Mouse (Mus musculus) kidney, postnatal 10 days (tissue): Measurements from ENCODE around the gene 1110012L19Rik.
"Not testable (repeated sequence)": the region's sequence is repeated elsewhere in the genome, so short reads cannot be mapped to it uniquely, and the experiment has no call there.

Source experiments
- DNase-seq: peaks from one replicate; pipeline ENCODE4 v3.0.0; 2021; ENCODE audit warnings: mixed read lengths

The 1110012L19Rik gene

DNA sequence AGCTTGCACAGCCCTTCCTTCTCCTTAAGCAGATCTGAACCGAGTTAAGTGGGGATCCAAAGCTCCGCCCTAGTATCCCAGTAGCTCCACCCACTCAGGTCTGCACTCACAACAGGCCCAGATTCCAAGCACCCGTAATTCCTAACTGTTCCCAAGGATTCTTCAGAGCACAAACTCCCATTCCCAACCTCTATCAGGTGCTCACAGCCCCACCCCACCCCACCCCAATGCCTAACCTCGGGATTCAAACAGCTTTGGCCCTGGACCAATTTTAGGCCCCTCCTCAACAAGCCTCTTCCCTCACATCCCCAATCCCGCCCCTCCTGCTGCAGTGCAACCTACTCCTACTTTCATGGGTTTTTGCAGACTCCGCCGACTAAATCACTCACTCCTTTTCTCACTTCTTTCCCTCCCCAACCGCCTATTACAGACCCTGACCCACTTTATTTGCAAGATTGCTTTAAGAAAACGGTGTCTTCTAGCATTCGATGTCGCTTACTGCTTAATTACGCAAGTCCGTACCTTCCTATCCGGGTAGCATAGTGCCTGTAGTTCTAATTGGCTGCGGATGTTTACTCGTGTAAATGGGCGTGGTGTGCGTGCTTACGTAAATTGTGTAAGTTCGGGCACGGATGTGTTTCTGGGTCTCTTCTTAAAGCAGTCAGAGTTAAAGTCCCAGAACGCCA lies at the start of gene 1110012L19Rik:
1110012L19Rik (plus strand) TSS at position 602 of the 686 bp plus-strand sequence.
- peak; percentile 81 for DNase-seq

DNA sequence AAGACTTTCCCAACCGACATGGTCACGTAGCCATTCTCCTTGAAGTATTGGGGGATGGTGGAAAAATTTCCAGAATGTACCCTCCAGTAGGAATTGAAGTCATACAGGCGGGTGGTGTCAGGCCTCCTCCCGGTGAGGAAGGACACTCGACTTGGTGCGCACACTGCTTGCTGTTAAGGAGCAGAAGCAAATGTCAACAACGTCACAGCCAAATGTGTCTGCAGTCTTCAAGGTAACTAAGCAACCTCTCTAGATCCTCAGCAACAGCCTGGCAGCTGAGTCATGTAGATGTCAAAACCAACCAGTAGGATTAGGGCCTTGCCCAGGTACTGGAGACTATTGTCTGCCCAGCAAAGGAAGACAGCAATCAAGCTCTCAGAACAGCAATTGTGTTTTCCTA lies 22.7 kb upstream of the 1110012L19Rik start:
- no peak for DNase-seq

DNA sequence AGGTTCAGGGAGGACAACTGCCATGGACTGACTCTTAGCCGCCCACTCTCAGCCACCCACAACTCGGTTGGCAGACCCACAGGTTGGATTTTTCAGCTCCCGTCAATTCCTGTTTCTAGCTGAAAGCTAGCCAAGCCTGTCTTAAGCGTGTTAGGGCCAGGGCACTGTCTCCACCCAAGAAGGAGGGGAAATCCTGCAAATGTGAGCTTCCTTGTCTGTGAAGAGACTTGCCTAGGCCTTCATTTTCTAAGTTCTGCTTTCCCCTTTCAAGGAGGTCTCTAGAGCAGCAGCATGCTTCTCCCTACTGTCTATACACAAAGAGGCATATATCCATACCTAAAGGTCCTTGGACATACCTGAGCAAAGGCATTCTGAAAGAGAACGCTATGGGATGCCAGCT lies 22.2 kb upstream of the 1110012L19Rik start:
- DNase-seq = no peak

DNA sequence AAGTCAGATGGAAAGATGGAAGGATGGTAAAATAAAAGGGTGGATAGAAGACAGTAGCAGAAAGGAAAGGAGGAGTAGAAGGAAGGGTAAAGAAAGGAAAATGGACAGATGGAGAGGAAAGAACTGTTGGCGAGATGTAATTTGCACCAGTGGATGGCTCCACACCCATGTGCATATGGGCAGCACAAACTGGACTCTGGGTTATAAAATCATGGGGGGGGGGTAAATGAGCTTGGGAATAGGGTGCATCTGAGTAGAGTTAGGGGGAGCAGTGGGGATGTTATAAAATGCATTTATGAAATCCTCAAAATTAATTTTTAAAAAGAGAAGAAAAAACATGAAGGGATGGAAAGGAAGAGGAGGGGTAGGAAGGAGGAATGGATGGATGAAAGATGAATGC lies 21.5 kb upstream of the 1110012L19Rik start:
- no peak for DNase-seq

DNA sequence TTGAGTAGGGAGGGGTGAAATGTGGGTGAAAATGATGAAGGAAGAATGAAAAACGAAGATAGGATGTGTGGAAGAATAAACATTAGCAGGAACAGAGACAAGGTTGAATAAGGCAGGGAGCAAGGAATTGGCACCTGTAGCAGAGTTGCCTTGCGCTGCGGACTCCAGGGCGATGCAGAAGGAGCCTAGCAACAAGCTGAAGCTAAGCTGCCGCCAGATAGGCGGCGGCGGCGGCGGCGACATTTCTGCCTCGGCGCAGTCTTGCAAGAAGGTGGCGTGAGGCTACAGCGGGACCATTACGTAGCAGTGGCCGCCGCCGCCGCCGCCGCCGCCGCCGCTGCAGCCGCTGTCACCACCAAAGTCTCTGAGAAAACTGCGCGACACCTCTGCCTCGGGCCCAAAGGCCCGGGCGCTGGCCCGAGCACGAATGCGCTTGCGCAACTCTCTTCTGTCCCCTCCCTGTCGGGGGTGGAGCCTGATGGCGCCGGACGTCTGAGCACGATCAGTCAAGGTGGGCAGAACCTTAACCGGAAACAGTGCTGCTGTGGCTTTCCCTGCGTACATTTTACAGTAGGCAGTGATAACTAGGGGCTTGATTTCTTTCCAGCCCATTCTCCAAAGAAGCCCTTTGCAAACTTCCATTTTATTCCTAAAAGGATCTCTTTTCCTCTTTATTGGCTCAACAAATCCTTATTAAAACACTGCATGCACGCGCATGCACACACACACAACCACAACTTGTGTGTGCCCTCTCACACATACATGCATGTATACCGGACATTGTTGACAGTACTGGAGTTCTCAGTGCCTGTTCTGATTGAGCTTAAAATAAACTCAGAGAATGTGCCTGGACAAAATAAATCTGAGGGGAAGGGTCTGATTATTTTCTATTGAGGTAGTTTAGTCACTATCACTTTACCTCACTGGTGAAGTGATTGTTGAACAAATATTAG lies 20.7 kb upstream of the 1110012L19Rik start, which contains the start of gene Ids:
Ids (minus strand) TSS at position 424 of the 953 bp plus-strand sequence.
- peak; percentile 89 for DNase-seq

DNA sequence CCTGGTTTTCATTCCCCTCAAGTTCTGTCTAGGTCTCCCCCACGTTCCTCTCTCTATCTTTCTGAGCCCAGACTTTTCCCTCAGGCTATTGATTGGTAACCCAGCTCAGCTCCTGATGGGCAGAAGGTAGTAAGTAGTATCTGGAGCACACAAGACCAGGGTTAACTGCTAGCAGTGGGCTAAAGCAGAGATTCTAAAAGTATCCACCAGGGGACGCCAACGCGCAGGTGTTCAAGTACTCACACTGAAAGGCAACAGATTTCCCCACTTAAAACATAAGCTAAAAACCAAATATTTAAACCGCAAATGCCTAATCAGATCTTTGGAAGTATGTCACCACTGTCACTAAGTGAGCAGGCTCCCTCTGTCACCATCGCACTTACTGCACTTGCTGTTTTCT lies 15.9 kb upstream of the 1110012L19Rik start:
- DNase-seq = not testable (repeated sequence)

DNA sequence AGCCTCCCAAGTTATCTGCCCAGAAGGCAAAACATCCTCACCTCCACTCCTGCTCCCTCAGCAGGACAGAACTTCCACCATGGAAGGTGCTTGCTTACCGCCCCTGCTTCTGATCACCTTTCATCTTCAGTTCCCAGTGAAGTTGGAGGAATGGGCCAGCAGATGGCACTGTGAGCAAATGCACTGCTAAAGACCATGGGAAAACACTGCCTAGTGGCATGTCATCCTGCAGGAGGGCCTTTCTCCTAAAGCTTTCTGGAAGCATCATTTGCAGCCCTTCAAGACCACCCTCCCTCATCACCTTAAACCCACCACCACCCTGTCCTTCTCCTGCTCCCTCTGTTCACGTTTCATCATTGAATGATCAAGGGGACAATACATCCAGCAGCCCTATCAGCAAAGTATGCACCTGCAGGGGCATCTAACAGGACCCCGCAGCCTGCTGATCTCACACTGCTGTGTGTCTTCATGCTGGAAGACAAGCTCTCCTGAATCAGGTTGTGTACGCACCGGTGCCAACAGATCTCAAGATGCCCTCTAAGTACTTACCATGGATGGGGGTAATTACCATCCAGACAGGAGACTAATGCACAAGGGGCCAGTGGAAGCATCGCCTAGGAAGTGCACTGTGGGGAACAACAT lies 11.1 kb upstream of the 1110012L19Rik start:
- DNase-seq = not testable (repeated sequence)

DNA sequence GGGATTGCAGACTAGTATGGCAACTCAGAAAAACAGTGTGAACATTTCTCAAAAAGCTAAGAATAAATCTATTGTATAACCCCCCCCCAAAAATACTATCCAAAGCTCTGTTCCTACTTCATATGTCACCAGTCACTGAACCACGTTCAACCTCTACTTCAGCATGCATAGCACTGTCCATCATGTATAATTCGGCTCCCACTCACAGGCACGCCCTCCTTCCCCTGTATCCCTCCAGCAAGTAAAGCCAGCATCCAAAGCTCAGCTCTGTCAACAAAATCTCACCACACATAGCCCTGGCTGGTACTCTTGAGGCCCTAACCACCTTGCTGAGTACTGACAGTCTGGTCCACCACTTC lies 781 bp upstream of the 1110012L19Rik start:
- no peak for DNase-seq

DNA sequence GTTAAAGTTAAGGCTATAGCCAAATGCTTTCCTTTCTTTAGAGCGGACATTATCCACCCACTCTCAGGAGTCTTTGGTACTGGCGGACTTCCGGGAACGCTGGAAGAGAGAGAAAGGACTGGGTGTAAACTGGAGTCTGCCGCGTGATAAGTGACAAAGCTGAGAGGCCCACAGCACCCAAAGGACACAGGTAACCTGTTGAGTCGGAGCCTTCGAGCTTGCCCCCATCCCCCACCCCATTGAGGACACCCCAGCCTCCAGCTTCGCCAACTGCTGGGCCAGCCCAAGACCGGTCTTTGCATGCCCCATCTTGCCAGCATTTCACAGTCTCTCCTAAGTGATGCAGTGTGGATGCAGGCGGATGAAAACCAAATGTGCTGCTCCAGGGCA lies 280 bp downstream of the 1110012L19Rik start:
- DNase-seq = peak; percentile 34

DNA sequence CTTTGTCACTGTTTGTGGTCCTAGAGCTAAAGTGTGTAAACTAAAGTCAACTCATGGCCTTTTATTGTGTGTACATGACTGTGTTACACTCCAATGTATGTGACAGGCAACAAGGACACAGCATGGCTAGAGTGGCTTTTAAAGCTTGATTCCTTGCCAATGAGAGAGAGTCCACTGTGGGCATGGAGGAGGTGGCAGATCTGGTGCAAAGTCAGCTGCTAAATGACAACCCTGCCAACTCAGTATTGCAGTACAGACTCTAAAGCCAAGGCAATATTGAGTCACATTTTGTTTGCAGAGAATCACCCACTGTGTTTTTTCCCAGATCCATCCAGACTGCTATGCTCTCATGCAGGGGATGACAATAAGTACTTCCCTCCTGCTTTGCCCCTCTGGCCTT lies 7.0 kb downstream of the 1110012L19Rik start:
- DNase-seq = not testable (repeated sequence)

DNA sequence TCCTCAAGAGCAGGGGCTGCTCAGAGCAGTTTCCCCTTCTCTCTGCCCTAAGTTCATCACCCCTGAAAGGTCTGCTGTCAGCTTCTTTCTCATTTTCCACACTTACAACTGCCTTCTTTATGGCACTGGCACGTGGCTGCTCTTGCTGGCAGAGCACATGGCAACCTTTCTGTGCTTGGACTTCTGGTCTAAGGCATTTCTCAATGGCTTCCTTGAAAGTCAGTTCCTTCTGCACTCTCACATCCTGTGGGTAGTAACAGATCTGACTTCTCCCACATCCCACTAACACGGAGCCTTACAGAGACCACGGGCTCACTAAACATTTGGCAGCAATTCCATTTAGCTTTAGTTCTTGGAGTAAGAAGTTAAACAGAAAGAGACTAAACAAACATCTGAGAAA lies 39.8 kb downstream of the 1110012L19Rik start:
- DNase-seq = not testable (repeated sequence)
